Mouse (Mus musculus) forebrain, embryonic 12.5 days (tissue): Measurements from ENCODE around the gene Mtif3. TPM values are rescaled to one million over a fixed set of nuclear protein-coding genes. Genes with fewer than 3 reads are reported as not detected.
A peak's percentile ranks its signal among the peaks of the same experiment; 100 is the strongest.

ENCODE experiments used
- ATAC-seq: fragments of 200-750 bp; cut with Nextera tagmentation; 2 replicates; pipeline ENCODE4 v1.8.0; 2017; ENCODE audit warnings: moderate TSS enrichment; ENCODE audit not compliant: low FRiP score
- H3K27ac ChIP-seq: fragments of 300-500 bp; sonication (generic); 2 replicates; pipeline ENCODE4 v1.5.1; 2016; ENCODE audit warnings: mild to moderate bottlenecking
- H3K27me3 ChIP-seq: fragments of 300-500 bp; sonication (generic); 2 replicates; pipeline ENCODE4 v1.6.1; 2016; ENCODE audit warnings: mild to moderate bottlenecking
- H3K36me3 ChIP-seq: fragments of 300-500 bp; sonication (generic); replicated peaks from 2 replicates; pipeline ENCODE4 v1.6.1; 2016; ENCODE audit warnings: mild to moderate bottlenecking
- H3K4me1 ChIP-seq: fragments of 300-500 bp; sonication (generic); 2 replicates; pipeline ENCODE4 v1.6.1; 2016
- H3K4me2 ChIP-seq: fragments of 300-500 bp; sonication (generic); 2 replicates; pipeline ENCODE4 v1.6.1; 2016; ENCODE audit warnings: mild to moderate bottlenecking, moderate library complexity
- H3K4me3 ChIP-seq: fragments of 300-500 bp; sonication (generic); replicated peaks from 2 replicates; pipeline ENCODE4 v1.5.1; 2016; ENCODE audit warnings: mild to moderate bottlenecking
- H3K9ac ChIP-seq: fragments of 300-500 bp; sonication (generic); 2 replicates; pipeline ENCODE4 v1.6.1; 2016; ENCODE audit warnings: mild to moderate bottlenecking
- H3K9me3 ChIP-seq: fragments of 300-500 bp; sonication (generic); 2 replicates; pipeline ENCODE4 v1.6.1; 2016
- WGBS: fragments of 180-500 bp; shearing (Covaris S2); methylation state at CpG from one replicate; pipeline ENCODE4 v1.1.7; 2016; 5-methylcytosine and 5-hydroxymethylcytosine counted together
- polyA plus RNA-seq: library from polyadenylated mRNA; unstranded; fragments of >200 nt; fragmentation: Nextera tagmentation; extraction: Ambion mirVana; gene quantifications from 2 replicates; pipeline ENCODE4 v1.2.1, GENCODE M21; 2016

Mtif3 gene
- polyA plus RNA-seq, 1 experiment from 2014 or later, result 18.8 TPM

GRCm38 (mm10) chr5:146907533-146907932 is 56.1 kb downstream of the Mtif3 start:
- Histone ChIP-seq H3K4me1 (peaks cover 3% of the 10 kb centered on the region; the same call in 1 of the 2 replicates), H3K9me3 (no peaks in the 10 kb centered on the region), H3K9ac (no peak overlapping the region), H3K4me3 (no peak overlapping the region), H3K4me2 (no peak overlapping the region), H3K36me3 (no peaks in the 10 kb centered on the region), H3K27me3 (peaks cover 15% of the 10 kb centered on the region), H3K27ac (no peak overlapping the region)
- WGBS, result 60% methylated on average over 5 of the region's 5 CpGs
- no peak for ATAC-seq

DNA sequence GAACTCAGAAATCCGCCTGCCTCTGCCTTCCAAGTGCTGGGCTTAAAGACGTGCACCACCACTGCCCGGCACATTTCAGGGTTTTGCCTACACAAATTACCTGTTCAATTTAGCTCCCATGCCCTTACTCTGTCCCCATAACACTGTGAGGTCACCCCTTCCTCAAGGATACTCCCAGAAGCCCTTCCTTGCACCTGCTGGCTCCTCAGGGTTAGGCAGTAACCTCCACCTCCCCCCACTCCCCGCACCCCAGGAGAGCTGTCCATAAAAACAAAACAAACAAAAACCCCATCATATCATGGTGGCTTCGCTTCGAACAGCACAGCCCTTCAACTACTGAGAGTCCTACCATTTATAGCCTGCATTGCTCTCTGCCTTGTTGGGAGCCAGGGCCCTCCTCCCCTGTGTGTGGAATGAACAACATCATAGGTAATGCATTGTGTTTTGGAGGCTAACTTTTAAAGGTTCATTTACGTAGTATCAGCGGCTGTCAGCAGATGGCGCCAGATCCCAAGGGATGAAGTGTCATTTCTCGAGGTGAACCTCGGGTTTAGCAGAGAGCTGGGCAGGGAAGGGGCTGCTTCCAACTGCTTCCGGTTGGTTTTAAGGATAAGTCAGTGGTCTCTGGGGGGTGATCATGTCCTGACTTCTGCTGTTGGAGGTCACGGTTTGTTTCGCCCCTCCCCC is 58.0 kb downstream of the Mtif3 start:
- 28% methylated on average over 14 of the region's 14 CpGs for WGBS
- Histone ChIP-seq H3K4me1 (peaks cover 3% of the 10 kb centered on the region; the same call in 1 of the 2 replicates), H3K9ac (no peak overlapping the region), H3K36me3 (no peaks in the 10 kb centered on the region), H3K27me3 (peaks cover 12% of the 10 kb centered on the region), H3K27ac (no peak overlapping the region), H3K4me2 (peak overlapping the region; percentile 21), H3K4me3 (no peak overlapping the region), H3K9me3 (no peaks in the 10 kb centered on the region)
- ATAC-seq, result peak; percentile 62; the same call in 1 of the 2 replicates

DNA sequence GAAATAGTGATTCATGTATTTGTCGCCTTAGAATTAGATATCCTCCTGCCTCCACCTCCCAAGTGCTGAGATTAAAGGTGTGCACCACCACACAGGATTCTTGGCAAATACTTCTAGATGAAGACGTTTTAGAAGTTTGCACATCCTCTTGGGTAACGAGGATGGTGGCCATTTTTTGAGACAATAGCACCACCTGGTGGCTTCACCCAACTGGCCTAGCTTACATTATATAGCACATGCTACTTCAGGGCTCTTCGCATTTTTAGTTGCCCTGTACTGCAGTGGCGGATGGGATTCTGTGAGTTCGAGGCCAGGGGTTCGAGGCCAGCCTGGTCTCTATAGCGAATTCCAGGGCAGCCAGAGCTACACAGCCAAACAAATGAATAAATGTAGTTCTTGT is 59.2 kb downstream of the Mtif3 start:
- Histone ChIP-seq H3K27ac (no peak overlapping the region), H3K4me2 (no peak overlapping the region), H3K36me3 (no peaks in the 10 kb centered on the region), H3K9ac (no peak overlapping the region), H3K4me1 (peaks cover 3% of the 10 kb centered on the region; the same call in 1 of the 2 replicates), H3K27me3 (peaks cover 12% of the 10 kb centered on the region), H3K9me3 (no peaks in the 10 kb centered on the region), H3K4me3 (no peak overlapping the region)
- peak; percentile 78 for ATAC-seq
- WGBS, result 41% methylated on average over 8 of the region's 8 CpGs

Other genes starting within 250 kb of the Mtif3 start
- 17.8 and 18.3 TPM in 2 replicates for gene Usp12, start 168.8 kb downstream of the Mtif3 start, polyA plus RNA-seq
- 413 and 432 TPM in 2 replicates for gene Rpl21, start 130.9 kb downstream of the Mtif3 start, polyA plus RNA-seq
- 19.2 and 19.3 TPM in 2 replicates for gene Rasl11a, start 118.7 kb downstream of the Mtif3 start, polyA plus RNA-seq
- gene Gtf3a, start 15.1 kb downstream of the Mtif3 start, polyA plus RNA-seq, result 107 and 114 TPM in 2 replicates
- 7.4 and 7.7 TPM in 2 replicates for gene Lnx2, start 112.8 kb upstream of the Mtif3 start, polyA plus RNA-seq
- 96.9 and 99.6 TPM in 2 replicates for gene Polr1d, start 113.2 kb upstream of the Mtif3 start, polyA plus RNA-seq
- 8.6 and 8.7 TPM in 2 replicates for gene Gsx1, start 224.9 kb upstream of the Mtif3 start, polyA plus RNA-seq